Mouse (Mus musculus) spleen, adult 18-20 months (tissue): ENCODE results near the gene Cdc34b.
A peak's percentile ranks its signal among the peaks of the same experiment; 100 is the strongest.

ENCODE experiments used
- DNase-seq, 2 experiments: peaks; one replicate each; pipeline ENCODE4 v3.0.0; 2022; ENCODE audit warnings: mixed read lengths in 2 of 2

Cdc34b gene

GRCm38 (mm10) chr11:94735746-94736145 lies 5.8 kb upstream of the Cdc34b start:
- no peak for DNase-seq

- DNase-seq = no peak
Measured at GRCm38 (mm10) chr11:94752946-94753713, 11.5 kb downstream of the Cdc34b start.

GRCm38 (mm10) chr11:94759916-94760315 lies 18.3 kb downstream of the Cdc34b start:
- no peak for DNase-seq

- DNase-seq = no peak
Measured at GRCm38 (mm10) chr11:94760364-94760763, 18.8 kb downstream of the Cdc34b start.

GRCm38 (mm10) chr11:94760799-94761198 lies 19.2 kb downstream of the Cdc34b start:
- DNase-seq = no peak

- DNase-seq = no peak
Measured at GRCm38 (mm10) chr11:94762281-94762680, 20.7 kb downstream of the Cdc34b start.

GRCm38 (mm10) chr11:94762775-94763174 lies 21.2 kb downstream of the Cdc34b start:
- DNase-seq = no peak

GRCm38 (mm10) chr11:94767241-94767640 lies 25.7 kb downstream of the Cdc34b start:
- no peak for DNase-seq

GRCm38 (mm10) chr11:94772363-94773055 lies 30.9 kb downstream of the Cdc34b start:
- DNase-seq = no peak

- no peak for DNase-seq
Measured at GRCm38 (mm10) chr11:94773851-94774250, 32.3 kb downstream of the Cdc34b start.

- no peak for DNase-seq
Measured at GRCm38 (mm10) chr11:94774887-94775497, 33.4 kb downstream of the Cdc34b start.

GRCm38 (mm10) chr11:94782603-94783002 lies 41.0 kb downstream of the Cdc34b start, which contains the start of gene Tmem92:
Tmem92 (minus strand) TSS chr11:94782703.
- no peak for DNase-seq

- peak in 1 of 2 experiments; percentile 52 for DNase-seq
Measured at GRCm38 (mm10) chr11:94785247-94785646, 43.7 kb downstream of the Cdc34b start.

- no peak for DNase-seq
Measured at GRCm38 (mm10) chr11:94791700-94792099, 50.1 kb downstream of the Cdc34b start.
